Mouse (Mus musculus) ES-E14 (cell line): ENCODE measurements around the gene Il1rap. TPM values are rescaled to one million over a fixed set of nuclear protein-coding genes. Genes with fewer than 3 reads are reported as not detected.

ENCODE experiments used
- DNase-seq: peaks from one replicate; pipeline ENCODE4 v3.0.0-alpha.2; 2013; ENCODE audit warnings: low read depth, low spot score
- H3K27ac ChIP-seq: 2 replicates; pipeline ENCODE4 v1.5.1; 2012; ENCODE audit warnings: low read depth, mild to moderate bottlenecking, low read length, moderate library complexity, mixed read lengths; ENCODE audit not compliant: poor library complexity, insufficient read depth, severe bottlenecking
- H3K36me3 ChIP-seq: 2 replicates; pipeline ENCODE4 v1.6.1; 2012; ENCODE audit warnings: mild to moderate bottlenecking, low read length, moderate library complexity, mixed read lengths; ENCODE audit not compliant: control insufficient read depth, poor library complexity, insufficient read depth, severe bottlenecking
- H3K4me1 ChIP-seq, 2 experiments: fragments of 150-350 bp in 1 of 2; sonication (generic) in 1 of 2; 2 replicates each; pipeline ENCODE4 v1.6.1; 2012; ENCODE audit warnings: low read length in 2 of 2, mild to moderate bottlenecking in 1 of 2, mixed read lengths in 1 of 2; ENCODE audit not compliant: control insufficient read depth in 2 of 2, insufficient read depth in 2 of 2, poor library complexity in 1 of 2
- H3K4me3 ChIP-seq, 2 experiments: fragments of 150-350 bp in 1 of 2; sonication (generic) in 1 of 2; 2 replicates each; pipeline ENCODE4 v1.5.1; 2012; ENCODE audit warnings: low read length in 2 of 2, low read depth in 1 of 2, mild to moderate bottlenecking in 1 of 2, mixed read lengths in 1 of 2; ENCODE audit not compliant: insufficient read depth in 1 of 2, poor library complexity in 1 of 2, severe bottlenecking in 1 of 2
- H3K9ac ChIP-seq: 2 replicates; pipeline ENCODE4 v1.6.1; 2012; ENCODE audit warnings: low read depth, mild to moderate bottlenecking, low read length, mixed read lengths; ENCODE audit not compliant: poor library complexity, insufficient read depth, severe bottlenecking
- H3K9me3 ChIP-seq: fragments of 150-350 bp; sonication (generic); 2 replicates; pipeline ENCODE4 v1.6.1; 2012; ENCODE audit warnings: low read depth, mild to moderate bottlenecking, low read length; ENCODE audit not compliant: control insufficient read depth, insufficient read depth
- CHD2 ChIP-seq: IDR thresholded peaks from 2 replicates; pipeline ENCODE4 v1.6.1; 2014; ENCODE audit warnings: mild to moderate bottlenecking, low read depth, low read length, inconsistent platforms
- HCFC1 ChIP-seq: IDR thresholded peaks from 2 replicates; pipeline ENCODE4 v1.6.1; 2012; ENCODE audit warnings: low read length, inconsistent platforms, borderline replicate concordance; ENCODE audit not compliant: insufficient read depth
- MAFK ChIP-seq: IDR thresholded peaks from 2 replicates; pipeline ENCODE4 v1.6.1; 2014; ENCODE audit warnings: mild to moderate bottlenecking, low read depth, low read length, inconsistent platforms; ENCODE audit not compliant: insufficient read depth
- ZC3H11A ChIP-seq: IDR thresholded peaks from 2 replicates; pipeline ENCODE4 v1.6.1; 2012; ENCODE audit warnings: low read depth, mild to moderate bottlenecking, inconsistent platforms, low read length, borderline replicate concordance
- ZNF384 ChIP-seq: IDR thresholded peaks from 2 replicates; pipeline ENCODE4 v1.6.1; 2012; ENCODE audit warnings: low read depth, low read length, inconsistent platforms
- in situ Hi-C, 2 experiments: fragments of 600-800 bp; cut with MboI; formaldehyde crosslinking; loops; one replicate each; pipeline ENCODE4 v1.15.1; 2025; ENCODE audit warnings: low sequenced_read_pairs in 2 of 2, inconsistent platforms in 1 of 2; ENCODE audit not compliant: unreplicated experiment in 2 of 2
- total RNA-seq: library from RNA; depleted of rRNA; stranded (reverse); fragments of 300-350 nt; gene quantifications from 2 replicates; pipeline ENCODE4 v1.2.3, GENCODE M21; 2012

The Il1rap gene
- total RNA-seq, 1 experiment, result 4.3 TPM

- Histone ChIP-seq H3K9ac (no peak overlapping the region), H3K4me1 (no peaks in the 10 kb centered on the region), H3K9me3 (no peaks in the 10 kb centered on the region), H3K36me3 (no peaks in the 10 kb centered on the region), H3K27ac (no peak overlapping the region), H3K4me3 (no peak overlapping the region)
- no peak for TF ChIP-seq ZC3H11A
- TF ChIP-seq CHD2, result no peak
- no peak for TF ChIP-seq MAFK
- TF ChIP-seq HCFC1, result no peak
- no peak for TF ChIP-seq ZNF384
- in situ Hi-C loops, result no loop called here
- DNase-seq, result no peak
Observed at GRCm38 (mm10) chr16:26590897-26591570, 9.5 kb downstream of the Il1rap start.

- no peak for DNase-seq
- no peak overlapping the region for H3K9ac ChIP-seq
- in situ Hi-C loops, result no loop called here
- no peak overlapping the region for H3K4me3 ChIP-seq
- H3K27ac ChIP-seq, result no peak overlapping the region
- no peaks in the 10 kb centered on the region for H3K4me1 ChIP-seq
- TF ChIP-seq HCFC1, result no peak
- no peak for TF ChIP-seq ZC3H11A
- no peak for TF ChIP-seq CHD2
- TF ChIP-seq ZNF384, result no peak
- TF ChIP-seq MAFK, result no peak
- no peaks in the 10 kb centered on the region for H3K9me3 ChIP-seq
- H3K36me3 ChIP-seq, result no peaks in the 10 kb centered on the region
Observed at GRCm38 (mm10) chr16:26596440-26596839, 14.9 kb downstream of the Il1rap start.

- in situ Hi-C loops, result no loop called here
- Histone ChIP-seq H3K36me3 (no peaks in the 10 kb centered on the region), H3K4me3 (no peak overlapping the region), H3K9ac (no peak overlapping the region), H3K27ac (no peak overlapping the region), H3K9me3 (no peaks in the 10 kb centered on the region), H3K4me1 (no peaks in the 10 kb centered on the region)
- TF ChIP-seq ZC3H11A, result no peak
- no peak for TF ChIP-seq ZNF384
- no peak for TF ChIP-seq HCFC1
- TF ChIP-seq CHD2, result no peak
- TF ChIP-seq MAFK, result no peak
- no peak for DNase-seq
Observed at GRCm38 (mm10) chr16:26597307-26597706, 15.8 kb downstream of the Il1rap start.

DNA sequence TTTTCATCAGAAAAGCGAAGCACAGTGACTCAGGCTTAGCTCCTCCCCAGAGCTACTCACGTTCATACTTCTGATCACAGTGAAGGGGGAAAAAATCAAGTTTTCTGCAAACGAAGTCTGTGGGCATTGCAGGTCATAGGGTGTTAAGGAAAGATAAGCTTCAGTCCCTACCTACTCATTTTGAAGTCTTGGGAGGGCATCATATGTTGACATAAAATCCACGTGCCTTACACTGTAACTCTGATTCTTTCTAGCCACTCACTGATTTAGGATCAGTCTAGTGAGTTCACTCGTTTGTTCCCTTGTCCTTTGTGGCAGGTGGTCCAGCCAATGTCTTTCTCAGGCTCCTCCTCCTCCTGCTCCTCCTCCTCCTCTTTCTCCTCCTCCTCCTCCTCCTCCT, 17.1 kb downstream of the Il1rap start:
- in situ Hi-C loops, result no loop called here
- TF ChIP-seq ZC3H11A (no peak), HCFC1 (no peak), CHD2 (no peak), ZNF384 (no peak), MAFK (no peak)
- H3K36me3 ChIP-seq, result no peaks in the 10 kb centered on the region
- no peaks in the 10 kb centered on the region for H3K9me3 ChIP-seq
- DNase-seq, result no peak
- no peak overlapping the region for H3K9ac ChIP-seq
- H3K27ac ChIP-seq, result no peak overlapping the region
- no peak overlapping the region for H3K4me3 ChIP-seq
- H3K4me1 ChIP-seq, result no peaks in the 10 kb centered on the region

- Histone ChIP-seq H3K9me3 (no peaks in the 10 kb centered on the region), H3K36me3 (no peaks in the 10 kb centered on the region), H3K4me1 (no peaks in the 10 kb centered on the region), H3K9ac (no peak overlapping the region), H3K4me3 (no peak overlapping the region), H3K27ac (no peak overlapping the region)
- in situ Hi-C loops, result no loop called here
- DNase-seq, result no peak
- TF ChIP-seq HCFC1 (no peak), ZNF384 (no peak), MAFK (no peak), CHD2 (no peak), ZC3H11A (no peak)
Observed at GRCm38 (mm10) chr16:26601482-26601881, 20.0 kb downstream of the Il1rap start.
